In genomic region chr2:152739031-152739841, GRCm38 (mm10) we compare ENCODE assay signal across 8 mouse cellular contexts. TPM values are rescaled to one million over a fixed set of nuclear protein-coding genes. Genes with fewer than 3 reads are reported as not detected.
A peak's percentile ranks its signal among the peaks of the same experiment; 100 is the strongest.
DNase-seq lines count a peak whose midpoint lies in the region; ATAC-seq and TF ChIP-seq lines count a peak whose summit lies in the region.

No protein-coding gene starts in this region.

- peak; percentile 29 for TF ChIP-seq POLR2A in myocyte (IDR thresholded peaks at IDR 0.05; ENCODE audit: insufficient read length, low read depth)

- H3K4me1 ChIP-seq in hindbrain, postnatal 0 days (ENCODE audit: insufficient read depth, low read length) = peaks cover 8% of the 10 kb centered on the region
- peaks cover 87% of the 10 kb centered on the region for H3K4me1 ChIP-seq in liver, embryonic 12.5 days

- peak overlapping the region; percentile 82 for H3K4me2 ChIP-seq in hindbrain, postnatal 0 days (ENCODE audit: low read depth, low read length)
- H3K4me2 ChIP-seq in liver, embryonic 12.5 days = peak overlapping the region; percentile 96
- peak overlapping the region; percentile 100 for H3K4me2 ChIP-seq in myocyte (ENCODE audit: low read depth)

- no peaks in the 10 kb centered on the region for H3K36me3 ChIP-seq in hindbrain, postnatal 0 days (ENCODE audit: insufficient read depth, low read length)
- H3K36me3 ChIP-seq in liver, embryonic 12.5 days = 0 out of 2 replicates have a peak, but pooled peaks cover 4% of the 10 kb centered on the region
- no peaks in the 10 kb centered on the region for H3K36me3 ChIP-seq in myocyte (ENCODE audit: control insufficient read depth, insufficient read depth)

- no peak for TF ChIP-seq CTCF in hindbrain, postnatal 0 days (IDR thresholded peaks at IDR 0.05; ENCODE audit: low read depth)

- H3ac ChIP-seq in myocyte (ENCODE audit: control insufficient read depth, insufficient read length) = no peak overlapping the region

- peak; percentile 20 for DNase-seq in left cerebral cortex, adult 18-20 months (ENCODE audit: low spot score in 2 of 2)
- DNase-seq in left cerebral cortex, adult 8-10 months (ENCODE audit: low spot score in 2 of 2) = no peak
- peak; percentile 12 for DNase-seq in c-Kit-positive CD71-positive TER-119-positive erythroid progenitor cells, embryonic 14.5 days (ENCODE audit: low spot score)
- DNase-seq in gastrocnemius, postnatal 10 days = peak; percentile 79
- peak; percentile 66 for DNase-seq in hindbrain, postnatal 0 days (ENCODE audit: low spot score)
- peak; percentile 77 for DNase-seq in thymus, postnatal 4 days

- peaks cover 24% of the 10 kb centered on the region for H3K79me2 ChIP-seq in myocyte (ENCODE audit: control insufficient read depth, insufficient read depth)

- H3K4me3 ChIP-seq in hindbrain, postnatal 0 days (ENCODE audit: low read length) = peak overlapping the region; percentile 44
- H3K4me3 ChIP-seq in liver, embryonic 12.5 days = peak overlapping the region; percentile 60
- peak overlapping the region; percentile 97 for H3K4me3 ChIP-seq in myocyte

- H3K9me3 ChIP-seq in hindbrain, postnatal 0 days (ENCODE audit: low read length) = no peaks in the 10 kb centered on the region
- H3K9me3 ChIP-seq in liver, embryonic 12.5 days (replicated peaks) = no peaks in the 10 kb centered on the region

- WGBS in hindbrain, postnatal 0 days = 2% methylated on average over 35 of the region's 36 CpGs
- WGBS in liver, embryonic 12.5 days (ENCODE audit: insufficient replicate concordance) = 3% methylated on average over 35 of the region's 36 CpGs

- H3K27ac ChIP-seq in hindbrain, postnatal 0 days = peak overlapping the region; percentile 70; the same call in 1 of the 2 replicates
- peak overlapping the region; percentile 90 for H3K27ac ChIP-seq in liver, embryonic 12.5 days

- H3K9ac ChIP-seq in hindbrain, postnatal 0 days (replicated peaks; ENCODE audit: low read length) = peak overlapping the region; percentile 49
- peak overlapping the region; percentile 70 for H3K9ac ChIP-seq in liver, embryonic 12.5 days

- H3K27me3 ChIP-seq in hindbrain, postnatal 0 days (ENCODE audit: insufficient read depth, low read length) = no peaks in the 10 kb centered on the region
- H3K27me3 ChIP-seq in liver, embryonic 12.5 days (replicated peaks) = peaks cover 13% of the 10 kb centered on the region
- no peaks in the 10 kb centered on the region for H3K27me3 ChIP-seq in myocyte (ENCODE audit: control insufficient read depth, insufficient read depth, insufficient read length)

- peak; percentile 25 for ATAC-seq in hindbrain, postnatal 0 days
- peak; percentile 56 for ATAC-seq in liver, embryonic 12.5 days

TF ChIP-seq in myocyte, 11 proteins besides CTCF, POLR2A, EP300 and RAD21:
- TF ChIP-seq CEBPB (IDR thresholded peaks at IDR 0.05; ENCODE audit: insufficient read depth, poor library complexity, severe bottlenecking) (peak; percentile 16; the same call in 1 of the 2 replicates), MYOG (IDR thresholded peaks at IDR 0.05; ENCODE audit: control insufficient read depth in 1 of 3, insufficient read depth in 1 of 3, insufficient read length in 2 of 3, low read depth in 2 of 3) (peak in 2 of 3 experiments; percentile 40 to 57), MYOD1 (IDR thresholded peaks at IDR 0.05; ENCODE audit: control insufficient read depth in 1 of 3, insufficient read length in 2 of 3, low read depth in 2 of 3) (peak in 1 of 3 experiments; percentile 51), TCF12 (IDR thresholded peaks at IDR 0.05; ENCODE audit: insufficient read depth, poor library complexity, severe bottlenecking) (no peak), SRF (IDR thresholded peaks at IDR 0.05; ENCODE audit: control insufficient read depth, insufficient read length, low read depth) (no peak), TCF3 (IDR thresholded peaks at IDR 0.05; ENCODE audit: insufficient read length, low read depth) (no peak), POLR2AphosphoS2 (IDR thresholded peaks at IDR 0.05; ENCODE audit: insufficient read length, low read depth) (peak; percentile 69)

RNA-seq across cellular contexts. Expression of gene Id1, which starts 3.2 kb away (rescaled TPM):
- total RNA-seq in left cerebral cortex, adult 18-20 months (2021) = 10 to 100 TPM; 20.6 to 27.2 TPM
- 10 to 100 TPM; 19.1 to 30.8 (median 22.9) TPM for total RNA-seq in left cerebral cortex, adult 8-10 months (2022)
- 10 to 100 TPM; 17.6 to 21.1 TPM for total RNA-seq in gastrocnemius, postnatal 10 days (2021)
- 142 and 198 TPM in 2 replicates for total RNA-seq in hindbrain, postnatal 0 days (2014; rRNA removed)
- 99.3 and 104 TPM in 2 replicates for polyA plus RNA-seq in hindbrain, postnatal 0 days (2015; fragmentation: Nextera tagmentation; extraction: Ambion mirVana)
- 28.1 and 30.6 TPM in 2 replicates for polyA plus RNA-seq in liver, embryonic 12.5 days (2016; fragmentation: Nextera tagmentation; extraction: Ambion mirVana)
- polyA plus RNA-seq in myocyte (2012; fragmentation: generic; extraction: Trizol) = 59.5 TPM

RNA-seq across cellular contexts. Expression of gene Cox4i2, which starts 14.7 kb away (rescaled TPM):
- 1 to 10 TPM; 2.7 to 2.8 TPM for total RNA-seq in left cerebral cortex, adult 18-20 months (2021)
- 1 to 10 TPM; 2.1 to 4.8 (median 2.5) TPM for total RNA-seq in left cerebral cortex, adult 8-10 months (2022)
- total RNA-seq in gastrocnemius, postnatal 10 days (2021) = 1 to 10 TPM; 5.6 to 6.9 TPM
- total RNA-seq in hindbrain, postnatal 0 days (2014; rRNA removed) = 2.1 and 7.1 TPM in 2 replicates
- 4.8 and 6.1 TPM in 2 replicates for polyA plus RNA-seq in hindbrain, postnatal 0 days (2015; fragmentation: Nextera tagmentation; extraction: Ambion mirVana)
- 2.5 and 3.4 TPM in 2 replicates for polyA plus RNA-seq in liver, embryonic 12.5 days (2016; fragmentation: Nextera tagmentation; extraction: Ambion mirVana)
- polyA plus RNA-seq in myocyte (2012; fragmentation: generic; extraction: Trizol) = not detected

RNA-seq across cellular contexts. Expression of gene Mcts2, which starts 52.4 kb away (rescaled TPM):
- total RNA-seq in left cerebral cortex, adult 18-20 months (2021) = 10 to 100 TPM; 14.1 to 17.5 TPM
- 10 to 100 TPM; 15.5 to 18.6 (median 18.2) TPM for total RNA-seq in left cerebral cortex, adult 8-10 months (2022)
- 10 to 100 TPM; 12.5 to 19.3 TPM for total RNA-seq in gastrocnemius, postnatal 10 days (2021)
- total RNA-seq in hindbrain, postnatal 0 days (2014; rRNA removed) = 9.0 and 14.0 TPM in 2 replicates
- polyA plus RNA-seq in hindbrain, postnatal 0 days (2015; fragmentation: Nextera tagmentation; extraction: Ambion mirVana) = 29.4 and 31.2 TPM in 2 replicates
- 26.4 and 27.2 TPM in 2 replicates for polyA plus RNA-seq in liver, embryonic 12.5 days (2016; fragmentation: Nextera tagmentation; extraction: Ambion mirVana)
- polyA plus RNA-seq in myocyte (2012; fragmentation: generic; extraction: Trizol) = 27.0 TPM

Comparison
In these comparisons a context has a peak if more than half of its experiments do, and no peak if none do; other contexts are left out.
1. DNase-seq: peak in left cerebral cortex, adult 18-20 months (2 of 2), c-Kit-positive CD71-positive TER-119-positive erythroid progenitor cells, embryonic 14.5 days (single experiment), gastrocnemius, postnatal 10 days (single experiment), hindbrain, postnatal 0 days (single experiment) and thymus, postnatal 4 days (single experiment); none in left cerebral cortex, adult 8-10 months (0 of 2).
2. H3K4me3 ChIP-seq: peak in every context shown above with its lines; median percentile 97 in myocyte; 60 in liver, embryonic 12.5 days; 44 in hindbrain, postnatal 0 days.
3. Peak in every context shown above with its lines, with median percentiles within 50 percentile points of each other: H3K4me2 ChIP-seq.